Mouse (Mus musculus) spleen, adult 18-20 months (tissue): ENCODE results near the gene Trim68.
"Not testable (repeated sequence)": the region's sequence is repeated elsewhere in the genome, so short reads cannot be mapped to it uniquely, and the experiment has no call there.

Source experiments
- DNase-seq, 2 experiments: peaks; one replicate each; pipeline ENCODE4 v3.0.0; 2022; ENCODE audit warnings: mixed read lengths in 2 of 2

The Trim68 gene

DNA sequence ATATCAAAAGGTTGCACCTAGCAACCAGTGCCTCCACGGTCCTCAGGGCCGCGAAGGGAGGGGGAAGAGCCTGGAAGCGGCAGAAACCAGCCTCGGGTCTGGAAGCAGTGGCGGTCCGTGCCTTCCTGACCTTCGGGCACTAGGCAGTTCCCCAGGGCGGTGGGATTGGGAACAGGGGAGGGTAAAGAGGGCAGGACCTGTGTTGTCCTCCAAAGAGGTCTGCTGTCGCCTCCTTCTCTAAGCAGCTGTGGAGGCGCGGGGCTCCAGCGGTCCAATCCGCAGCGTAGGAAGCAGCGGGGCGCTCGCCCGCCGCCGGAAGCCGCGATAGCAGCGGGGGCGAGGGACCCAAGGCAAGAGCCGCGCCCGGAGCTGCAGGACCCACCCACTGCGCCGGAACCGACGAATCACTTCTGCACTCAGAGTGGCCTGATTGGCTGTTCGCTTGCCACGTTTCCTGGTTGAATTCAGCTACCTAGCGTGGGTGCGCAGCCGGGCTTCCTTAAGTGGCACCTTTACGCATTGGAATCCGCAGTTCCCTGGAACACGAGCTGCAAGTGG is at the start of gene Trim68:
TSS of gene Trim68 (minus strand) at position 384 of the 558 bp plus-strand sequence.
- peak; percentile 82 to 85 for DNase-seq

DNA sequence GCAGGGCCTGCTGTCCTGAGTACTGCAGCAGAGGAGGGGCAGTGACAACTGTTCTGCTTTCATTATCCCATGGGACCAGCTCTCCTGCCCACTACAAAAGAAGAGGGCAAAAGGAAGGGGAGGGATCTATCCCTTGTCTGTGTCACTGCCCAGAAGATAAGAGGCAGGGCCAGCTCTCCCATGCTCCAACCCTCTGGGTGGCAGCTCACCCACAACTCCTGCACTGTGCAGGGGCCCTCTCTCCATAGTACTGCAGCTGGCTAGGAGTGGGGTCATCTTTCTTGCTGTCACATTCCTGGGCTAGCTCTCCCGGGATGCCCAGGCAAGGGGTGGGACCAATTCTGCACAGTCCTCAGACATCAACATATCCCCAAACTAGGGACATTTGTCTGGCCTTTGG is 46.7 kb upstream of the Trim68 start:
- no peak for DNase-seq

DNA sequence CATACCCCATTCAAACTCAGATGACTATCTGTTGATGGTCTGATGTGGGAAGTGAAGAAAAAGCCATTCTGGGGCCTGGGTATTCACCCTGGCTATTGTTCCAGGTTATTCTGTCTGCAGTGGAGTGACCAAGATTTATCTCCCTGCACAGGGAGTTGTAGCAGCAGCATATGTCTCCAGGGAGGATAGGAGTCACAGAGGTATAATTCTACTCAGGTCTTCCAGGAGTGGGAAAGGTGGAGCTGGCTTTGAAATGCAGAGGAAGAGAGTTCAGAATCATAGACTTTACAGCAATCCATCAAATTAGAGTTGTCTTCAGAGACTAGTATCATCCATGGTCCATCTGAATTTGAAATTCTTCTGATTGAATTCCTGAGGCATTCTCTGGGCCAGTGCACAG is 40.3 kb upstream of the Trim68 start, which contains the start of gene Olfr559:
TSS of gene Olfr559 (minus strand) at position 101 of the 400 bp plus-strand sequence.
- DNase-seq: no peak

DNA sequence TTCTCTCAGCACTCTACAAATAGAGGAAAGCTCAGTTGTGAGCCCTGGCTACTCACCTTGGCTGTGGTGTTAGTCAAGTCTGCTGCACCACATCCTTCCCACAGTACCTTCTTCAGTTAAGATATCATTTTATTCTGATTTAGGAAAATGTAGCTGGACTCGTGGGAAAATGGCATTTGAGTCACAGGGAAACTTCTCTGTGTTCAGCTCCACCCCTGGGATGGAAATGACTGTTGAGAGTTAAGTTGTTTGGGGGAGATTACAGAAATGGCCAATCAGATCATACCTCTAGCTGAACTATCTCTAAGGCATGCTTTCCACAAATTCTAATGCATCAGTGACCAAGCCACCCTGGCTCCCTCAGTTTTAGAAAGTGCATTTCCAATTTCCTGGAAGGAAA is 31.8 kb upstream of the Trim68 start, which contains the start of gene Olfr33:
TSS of gene Olfr33 (minus strand) at position 101 of the 400 bp plus-strand sequence.
- DNase-seq: no peak

DNA sequence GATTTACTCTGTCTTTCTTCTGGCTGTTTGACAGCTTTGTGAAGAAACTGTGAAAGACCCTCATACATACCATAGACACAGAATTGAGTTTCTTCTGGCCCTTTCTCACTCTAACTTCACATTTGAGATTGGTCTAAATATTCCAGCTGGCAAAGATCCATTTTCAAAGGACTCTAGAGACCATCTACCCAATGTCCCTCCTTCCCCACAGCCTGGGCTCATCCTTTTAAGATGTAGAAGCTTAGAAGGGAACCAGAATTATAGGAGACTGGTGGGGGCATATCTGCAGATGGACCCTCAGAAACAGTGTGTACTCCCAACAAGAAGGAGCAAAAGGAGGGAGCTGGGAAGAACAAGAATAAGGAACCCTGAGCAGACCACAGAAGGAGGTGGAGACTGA is 14.8 kb upstream of the Trim68 start, which contains the start of gene Olfr558:
TSS of gene Olfr558 (plus strand) at position 301 of the 400 bp plus-strand sequence.
- no peak for DNase-seq

DNA sequence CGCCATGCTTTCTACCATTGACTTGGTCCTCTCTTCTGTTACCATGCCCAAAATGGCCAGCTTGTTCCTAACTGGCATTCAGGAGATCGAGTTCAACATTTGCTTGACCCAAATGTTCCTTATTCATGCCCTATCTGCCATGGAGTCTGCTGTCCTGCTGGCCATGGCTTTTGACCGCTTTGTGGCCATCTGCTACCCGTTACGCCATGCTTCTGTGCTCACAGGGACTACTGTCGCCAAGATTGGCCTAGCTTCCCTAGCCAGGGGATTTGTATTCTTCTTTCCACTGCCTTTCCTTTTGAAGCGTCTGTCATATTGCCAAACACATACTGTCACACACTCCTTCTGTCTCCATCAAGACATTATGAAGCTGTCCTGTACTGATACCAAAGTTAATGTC is 11.3 kb upstream of the Trim68 start:
- no peak for DNase-seq

DNA sequence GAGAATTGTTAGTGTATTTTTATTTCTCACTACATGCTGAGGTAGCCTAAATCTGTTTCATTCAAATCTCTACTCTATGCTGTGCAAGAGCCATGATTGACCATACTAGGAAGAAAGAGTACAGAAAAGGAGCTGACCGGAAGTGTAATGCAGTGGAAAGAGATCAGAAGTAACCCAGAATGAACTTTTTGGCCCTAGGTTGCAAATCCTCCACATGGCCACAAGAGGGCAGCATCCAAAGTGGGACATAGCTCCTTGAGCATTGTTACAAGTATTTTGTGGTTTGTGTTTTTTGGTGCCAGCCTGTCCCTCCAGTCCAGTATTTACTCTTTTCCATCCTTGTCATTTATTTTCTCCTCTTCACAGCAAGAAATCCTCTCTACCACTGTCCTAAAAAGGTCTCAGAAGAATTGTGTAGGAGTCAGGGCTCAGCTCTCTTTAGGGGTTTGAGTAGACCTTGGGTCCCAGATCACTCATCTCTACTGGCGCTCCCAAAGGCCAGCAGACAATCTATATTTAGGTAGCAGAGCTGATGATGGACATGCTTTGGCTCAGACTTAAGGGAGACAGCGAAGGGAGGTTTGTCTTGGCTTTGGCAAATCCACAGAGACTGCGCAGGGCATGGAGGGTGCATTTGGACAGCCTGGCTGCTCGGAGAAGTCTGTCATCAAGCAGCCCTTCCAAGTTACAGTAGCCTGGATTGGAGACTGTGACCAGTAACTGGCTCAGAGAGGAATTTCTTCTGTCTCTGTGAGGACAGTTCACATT is 8.4 kb upstream of the Trim68 start, which contains the start of gene Olfr557:
TSS of gene Olfr557 (plus strand) at position 553 of the 768 bp plus-strand sequence.
- DNase-seq: peak in 1 of 2 experiments; percentile 30

DNA sequence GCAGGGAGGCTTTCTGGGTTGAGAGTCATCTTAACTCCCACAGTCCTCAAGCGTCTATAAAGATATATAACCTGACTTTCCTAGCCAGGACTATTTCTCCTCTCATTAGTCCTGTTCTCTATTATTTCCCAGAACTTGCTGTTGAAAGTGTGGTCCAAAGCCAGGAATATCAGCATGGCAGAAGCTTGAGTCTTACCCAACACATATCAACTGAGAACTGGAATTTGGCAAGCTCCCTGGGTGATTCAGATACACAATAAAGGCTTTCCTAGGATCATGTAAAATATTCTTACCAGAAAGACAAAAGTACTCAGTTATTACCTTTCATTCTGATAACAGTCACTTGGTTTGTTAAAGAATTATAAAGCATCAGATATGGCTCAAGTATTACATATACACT is 5.2 kb downstream of the Trim68 start:
- no peak for DNase-seq

DNA sequence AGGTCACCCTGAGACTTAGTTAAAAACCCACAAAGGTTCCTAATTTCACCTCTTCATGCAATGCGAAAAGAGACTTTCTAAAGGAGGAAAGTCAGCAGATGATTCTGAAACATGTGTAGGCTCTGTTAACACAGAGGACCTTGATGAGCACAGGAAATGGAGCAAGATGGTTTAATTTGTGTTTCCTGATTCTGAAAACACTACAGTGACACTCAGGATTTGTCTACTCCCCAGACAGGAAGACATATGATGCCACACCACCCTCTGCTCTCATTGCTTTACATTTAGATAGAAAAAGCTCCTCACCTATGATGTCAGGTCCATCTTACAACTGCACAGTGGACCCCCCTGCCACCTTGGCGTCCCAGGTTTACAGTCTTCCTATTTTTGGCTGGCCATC is 10.9 kb downstream of the Trim68 start:
- DNase-seq: no peak

DNA sequence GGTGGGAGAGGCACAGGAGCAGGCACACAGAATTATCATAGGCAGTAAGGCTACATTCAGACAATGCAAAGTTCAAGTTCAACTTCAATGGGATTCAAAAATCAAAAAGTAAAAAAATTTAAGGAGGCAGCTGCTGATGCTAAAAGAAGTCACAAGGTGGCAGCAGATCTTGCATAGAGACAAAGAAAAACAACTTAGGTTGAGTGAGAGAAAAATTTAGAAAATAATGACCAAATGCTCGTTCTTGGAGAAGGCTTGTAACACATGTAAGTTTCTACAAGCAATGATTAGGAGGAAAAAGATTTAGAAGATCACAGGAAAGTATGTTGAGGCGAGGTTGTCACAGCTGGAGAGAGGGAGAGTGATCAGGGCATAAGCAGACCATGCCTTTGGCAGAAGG is 21.7 kb downstream of the Trim68 start:
- no peak for DNase-seq

DNA sequence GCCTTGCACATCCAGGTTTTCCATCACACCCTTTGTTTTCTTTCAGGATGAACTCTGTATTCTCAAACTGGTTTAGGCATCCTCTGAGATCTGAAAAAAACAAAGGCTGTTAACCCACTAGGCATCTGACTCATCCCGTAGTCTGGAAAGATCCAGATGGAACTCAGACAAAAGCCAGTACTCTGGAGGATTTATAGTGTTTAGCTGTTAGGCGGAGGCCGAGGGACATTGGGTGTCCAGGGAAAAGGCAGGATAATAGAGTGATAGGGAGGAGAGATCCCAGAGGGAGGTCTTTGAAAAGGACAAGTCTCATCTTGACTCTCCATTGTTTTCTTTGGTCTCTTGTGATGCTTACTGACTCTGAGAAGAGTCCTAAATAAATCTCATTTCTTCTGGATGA is 22.5 kb downstream of the Trim68 start, which contains the start of gene Olfr556:
TSS of gene Olfr556 (plus strand) at position 301 of the 400 bp plus-strand sequence.
- DNase-seq: no peak

DNA sequence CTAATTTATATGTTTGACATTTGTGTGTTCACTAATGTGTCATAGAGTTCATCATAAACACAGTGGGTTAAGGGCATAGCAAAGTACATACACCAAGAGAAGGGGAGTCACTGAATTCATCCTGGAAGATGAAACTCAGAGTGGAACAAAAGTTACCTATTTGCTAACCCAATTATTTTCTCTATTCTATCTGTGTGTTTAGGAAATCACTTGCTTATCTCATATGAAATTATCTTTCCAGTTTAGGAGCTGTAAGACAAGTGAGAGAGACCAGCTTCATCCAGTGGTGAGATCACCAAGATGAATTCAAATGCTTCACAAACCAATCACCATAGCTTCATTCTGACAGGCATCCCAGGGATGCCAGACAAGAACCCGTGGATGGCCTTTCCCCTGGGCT is 28.6 kb downstream of the Trim68 start, which contains the start of gene Olfr555:
TSS of gene Olfr555 (plus strand) at position 301 of the 400 bp plus-strand sequence.
- DNase-seq: no peak

DNA sequence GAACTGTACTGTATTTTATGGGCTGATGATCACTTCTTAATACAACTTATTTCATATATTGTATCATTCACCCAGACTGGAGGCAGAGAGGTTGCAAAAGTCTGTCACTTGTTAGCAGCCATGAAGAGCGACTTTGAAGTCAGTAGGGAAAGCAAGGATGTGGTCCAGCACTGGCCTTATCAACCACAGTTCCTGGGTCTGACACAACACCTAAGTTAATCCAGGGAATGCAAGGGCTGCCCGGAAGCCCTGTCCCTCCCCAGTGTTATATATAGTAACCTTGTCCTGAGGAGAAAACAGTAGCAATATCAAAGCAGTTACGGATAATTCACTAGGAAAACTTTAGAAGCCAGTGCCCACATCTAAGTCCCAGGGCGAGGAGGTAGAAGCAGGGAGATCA is 42.2 kb downstream of the Trim68 start:
- not testable (repeated sequence) for DNase-seq

DNA sequence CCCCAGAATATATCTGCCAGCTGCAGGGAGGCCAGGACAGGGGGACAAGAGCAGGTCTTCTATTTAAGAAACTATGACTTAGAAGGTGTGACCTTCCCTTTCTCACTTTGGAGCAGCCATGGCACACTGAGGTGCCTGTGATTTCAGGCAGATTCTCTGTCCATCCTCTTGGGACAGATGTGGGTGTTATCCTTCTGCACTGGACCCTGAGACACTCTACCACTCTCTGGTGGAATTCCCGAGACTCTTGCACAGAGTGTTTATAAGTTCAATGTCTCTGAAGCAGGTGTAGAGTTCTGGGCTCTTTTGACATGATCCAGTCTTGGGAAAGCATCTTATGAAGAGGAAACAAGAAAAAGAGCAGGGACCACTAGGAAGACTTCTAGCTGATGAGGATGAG is 49.0 kb downstream of the Trim68 start, which contains the start of gene Olfr554:
TSS of gene Olfr554 (plus strand) at position 301 of the 400 bp plus-strand sequence.
- DNase-seq: no peak

DNA sequence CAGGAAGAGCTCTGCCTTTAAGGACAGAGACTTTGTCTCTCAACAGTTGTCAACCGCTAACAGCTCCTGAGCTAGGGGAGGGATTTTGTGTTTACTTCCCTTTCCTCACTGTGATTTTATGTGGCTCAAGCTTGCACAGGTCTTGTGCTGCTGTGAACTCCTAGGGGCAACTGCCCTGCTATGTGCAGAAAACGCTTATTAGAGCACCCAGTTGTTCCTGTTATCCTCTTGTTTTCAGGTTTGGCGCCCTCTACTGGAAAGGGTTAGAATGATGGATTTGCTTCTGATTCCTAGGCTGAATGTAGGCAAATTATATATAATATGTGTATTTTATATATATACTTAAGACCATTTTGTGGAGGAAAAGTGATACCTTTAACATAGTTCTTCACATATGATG is 50.5 kb downstream of the Trim68 start:
- DNase-seq: peak in 1 of 2 experiments; percentile 44
